Mouse (Mus musculus) C2C12 (cell line): Measurements from ENCODE around the gene Zfp692. TPM values are rescaled to one million over a fixed set of nuclear protein-coding genes. Genes with fewer than 3 reads are reported as not detected.
"Not testable (repeated sequence)": the region's sequence is repeated elsewhere in the genome, so short reads cannot be mapped to it uniquely, and the experiment has no call there.

ENCODE experiments used
- H3K27me3 ChIP-seq: one replicate; pipeline ENCODE4 v1.6.1; 2011; ENCODE audit not compliant: control insufficient read depth, insufficient read depth, insufficient read length
- H3K36me3 ChIP-seq: one replicate; pipeline ENCODE4 v1.6.1; 2011; ENCODE audit not compliant: control insufficient read depth, insufficient read depth
- H3K4me3 ChIP-seq: one replicate; pipeline ENCODE4 v1.5.1; 2011; ENCODE audit warnings: mild to moderate bottlenecking, control low read depth; ENCODE audit not compliant: poor library complexity, insufficient read depth, severe bottlenecking
- H3K79me2 ChIP-seq: one replicate; pipeline ENCODE4 v1.6.1; 2011; ENCODE audit not compliant: control insufficient read depth, insufficient read depth
- H3K79me3 ChIP-seq: one replicate; pipeline ENCODE4 v1.6.1; 2011; ENCODE audit warnings: low read depth, control low read depth
- H3ac ChIP-seq: one replicate; pipeline ENCODE3; 2011; ENCODE audit warnings: low read depth; ENCODE audit not compliant: control insufficient read depth, insufficient read length
- CEBPB ChIP-seq: IDR thresholded peaks from one replicate; pipeline ENCODE4 v1.6.1; 2011; ENCODE audit warnings: low read depth, mild to moderate bottlenecking, control low read depth, moderate library complexity
- CTCF ChIP-seq: IDR thresholded peaks from one replicate; pipeline ENCODE4 v1.5.1; 2011; ENCODE audit not compliant: control insufficient read depth, insufficient read depth, insufficient read length
- FOSL1 ChIP-seq: IDR thresholded peaks from one replicate; pipeline ENCODE4 v1.8.0; 2011; ENCODE audit warnings: mild to moderate bottlenecking, low read length; ENCODE audit not compliant: poor library complexity, insufficient read depth, severe bottlenecking
- MAX ChIP-seq: IDR thresholded peaks from one replicate; pipeline ENCODE4 v1.6.1; 2011; ENCODE audit warnings: mild to moderate bottlenecking, control low read depth
- MYOD1 ChIP-seq: IDR thresholded peaks from one replicate; pipeline ENCODE4 v1.6.1; 2011; ENCODE audit warnings: low read depth; ENCODE audit not compliant: control insufficient read depth, insufficient read length
- MYOG ChIP-seq: IDR thresholded peaks from one replicate; pipeline ENCODE4 v1.6.1; 2011; ENCODE audit not compliant: control insufficient read depth, insufficient read length; ENCODE audit errors: extremely low read depth
- USF1 ChIP-seq: IDR thresholded peaks from one replicate; pipeline ENCODE4 v1.6.1; 2011; ENCODE audit warnings: low read depth, mild to moderate bottlenecking, control low read depth, moderate library complexity
- polyA plus RNA-seq: library from polyadenylated mRNA; unstranded; fragments of >200 nt; fragmentation: generic; extraction: Trizol; gene quantifications from one replicate; pipeline ENCODE4 v1.2.1, GENCODE M21; 2012; ENCODE audit warnings: missing spikeins

Zfp692 gene
- polyA plus RNA-seq, 1 experiment: 6.8 TPM

GRCm38 (mm10) chr11:58301837-58302754 lies 4.8 kb upstream of the Zfp692 start:
- Histone ChIP-seq H3K4me3 (peak overlapping the region; percentile 34), H3ac (peak overlapping the region; percentile 59), H3K79me2 (peaks cover under 1% of the 10 kb centered on the region), H3K36me3 (no peaks in the 10 kb centered on the region), H3K79me3 (no peaks in the 10 kb centered on the region), H3K27me3 (no peaks in the 10 kb centered on the region)
- TF ChIP-seq MYOG: no peak
- peak; percentile 12 for TF ChIP-seq CTCF
- no peak for TF ChIP-seq FOSL1
- no peak for TF ChIP-seq MAX
- TF ChIP-seq USF1: no peak

- peak overlapping the region; percentile 34 for H3K4me3 ChIP-seq
- H3ac ChIP-seq: peak overlapping the region; percentile 59
- H3K79me2 ChIP-seq: peaks cover 9% of the 10 kb centered on the region
- H3K79me3 ChIP-seq: no peaks in the 10 kb centered on the region
- no peak for TF ChIP-seq MYOG
- no peak for TF ChIP-seq MAX
- no peak for TF ChIP-seq USF1
- no peak for TF ChIP-seq CTCF
- no peak for TF ChIP-seq MYOD1
- no peak for TF ChIP-seq FOSL1
- H3K27me3 ChIP-seq: no peaks in the 10 kb centered on the region
- H3K36me3 ChIP-seq: no peaks in the 10 kb centered on the region
These were observed 4.0 kb upstream of the Zfp692 start for GRCm38 (mm10) chr11:58302774-58303445.

- Histone ChIP-seq H3K79me2 (peaks cover 12% of the 10 kb centered on the region), H3K36me3 (no peaks in the 10 kb centered on the region), H3K27me3 (no peaks in the 10 kb centered on the region), H3K4me3 (no peak overlapping the region), H3ac (no peak overlapping the region), H3K79me3 (peaks cover 2% of the 10 kb centered on the region)
- no peak for TF ChIP-seq FOSL1
- TF ChIP-seq MYOG: no peak
- no peak for TF ChIP-seq MYOD1
- TF ChIP-seq CEBPB: no peak
- no peak for TF ChIP-seq USF1
- TF ChIP-seq MAX: no peak
- no peak for TF ChIP-seq CTCF
These were observed 3.3 kb upstream of the Zfp692 start for GRCm38 (mm10) chr11:58303594-58303993.

- not testable (repeated sequence) for H3K79me3 ChIP-seq, H3K4me3 ChIP-seq, H3K27me3 ChIP-seq, H3ac ChIP-seq, H3K36me3 ChIP-seq
- peaks cover 12% of the 10 kb centered on the region for H3K79me2 ChIP-seq
These were observed 1.6 kb upstream of the Zfp692 start for GRCm38 (mm10) chr11:58305299-58305698.

- Histone ChIP-seq H3ac (peak overlapping the region; percentile 78), H3K4me3 (peak overlapping the region; percentile 56), H3K36me3 (peaks cover 13% of the 10 kb centered on the region), H3K27me3 (no peaks in the 10 kb centered on the region), H3K79me3 (peaks cover 2% of the 10 kb centered on the region), H3K79me2 (peaks cover 12% of the 10 kb centered on the region)
- no peak for TF ChIP-seq USF1
- TF ChIP-seq CTCF: no peak
- TF ChIP-seq FOSL1: no peak
- TF ChIP-seq MAX: peak; percentile 69
These were observed 677 bp downstream of the Zfp692 start for GRCm38 (mm10) chr11:58307411-58308080.

GRCm38 (mm10) chr11:58308661-58309060 lies 1.8 kb downstream of the Zfp692 start:
- Histone ChIP-seq H3K36me3 (peaks cover 14% of the 10 kb centered on the region), H3K79me2 (peaks cover 12% of the 10 kb centered on the region), H3K4me3 (no peak overlapping the region), H3K27me3 (no peaks in the 10 kb centered on the region), H3K79me3 (peaks cover 2% of the 10 kb centered on the region), H3ac (no peak overlapping the region)
- no peak for TF ChIP-seq CEBPB
- no peak for TF ChIP-seq MYOD1
- TF ChIP-seq USF1: no peak
- no peak for TF ChIP-seq MYOG
- no peak for TF ChIP-seq MAX
- TF ChIP-seq FOSL1: no peak
